Mouse (Mus musculus) ES-E14 (cell line): ENCODE data around the gene Pdxp.

ENCODE experiments used
- CHD2 ChIP-seq: IDR thresholded peaks from 2 replicates; pipeline ENCODE4 v1.6.1; 2014; ENCODE audit warnings: mild to moderate bottlenecking, low read depth, low read length, inconsistent platforms
- HCFC1 ChIP-seq: IDR thresholded peaks from 2 replicates; pipeline ENCODE4 v1.6.1; 2012; ENCODE audit warnings: low read length, inconsistent platforms, borderline replicate concordance; ENCODE audit not compliant: insufficient read depth
- MAFK ChIP-seq: IDR thresholded peaks from 2 replicates; pipeline ENCODE4 v1.6.1; 2014; ENCODE audit warnings: mild to moderate bottlenecking, low read depth, low read length, inconsistent platforms; ENCODE audit not compliant: insufficient read depth
- ZC3H11A ChIP-seq: IDR thresholded peaks from 2 replicates; pipeline ENCODE4 v1.6.1; 2012; ENCODE audit warnings: low read depth, mild to moderate bottlenecking, inconsistent platforms, low read length, borderline replicate concordance
- ZNF384 ChIP-seq: IDR thresholded peaks from 2 replicates; pipeline ENCODE4 v1.6.1; 2012; ENCODE audit warnings: low read depth, low read length, inconsistent platforms

- no peak for TF ChIP-seq ZC3H11A
- TF ChIP-seq ZNF384, result no peak
- TF ChIP-seq MAFK, result no peak
- TF ChIP-seq HCFC1, result no peak
- TF ChIP-seq CHD2, result no peak
Measured at GRCm38 (mm10) chr15:78918126-78918525, 4.4 kb downstream of the Pdxp start.
